Mouse (Mus musculus) limb, embryonic 14.5 days (tissue): Measurements from ENCODE around the gene Fabp1. TPM values are rescaled to one million over a fixed set of nuclear protein-coding genes. Genes with fewer than 3 reads are reported as not detected.
A peak's percentile ranks its signal among the peaks of the same experiment; 100 is the strongest.

Experiments used
- ATAC-seq: fragments of 200-750 bp; cut with Nextera tagmentation; 2 replicates; pipeline ENCODE4 v1.8.0; 2017; ENCODE audit warnings: low read depth, moderate number of reproducible peaks, moderate TSS enrichment; ENCODE audit not compliant: low FRiP score
- DNase-seq: peaks from one replicate; pipeline ENCODE4 v3.0.0-alpha.2; 2015; ENCODE audit warnings: low spot score
- H3K27ac ChIP-seq: fragments of 300-500 bp; sonication (generic); replicated peaks from 2 replicates; pipeline ENCODE4 v1.5.1; 2014; ENCODE audit warnings: low read depth, mild to moderate bottlenecking, low read length, moderate library complexity, mixed read lengths
- H3K27me3 ChIP-seq: fragments of 300-500 bp; sonication (generic); 2 replicates; pipeline ENCODE4 v1.6.1; 2014; ENCODE audit warnings: low read length, mixed read lengths; ENCODE audit not compliant: control insufficient read depth, insufficient read depth
- H3K36me3 ChIP-seq: fragments of 300-500 bp; sonication (generic); 2 replicates; pipeline ENCODE4 v1.6.1; 2014; ENCODE audit warnings: mild to moderate bottlenecking, low read length, moderate library complexity, mixed read lengths; ENCODE audit not compliant: control insufficient read depth, insufficient read depth
- H3K4me1 ChIP-seq: fragments of 300-500 bp; sonication (generic); 2 replicates; pipeline ENCODE4 v1.6.1; 2014; ENCODE audit warnings: antibody characterized with exemption, low read length, mixed read lengths; ENCODE audit not compliant: control insufficient read depth, insufficient read depth
- H3K4me2 ChIP-seq: fragments of 300-500 bp; sonication (generic); replicated peaks from 2 replicates; pipeline ENCODE4 v1.6.1; 2014; ENCODE audit warnings: low read depth, mild to moderate bottlenecking, low read length, moderate library complexity; ENCODE audit not compliant: severe bottlenecking
- H3K4me3 ChIP-seq: fragments of 300-500 bp; sonication (generic); replicated peaks from 2 replicates; pipeline ENCODE4 v1.5.1; 2014; ENCODE audit warnings: low read length
- H3K9ac ChIP-seq: fragments of 300-500 bp; sonication (generic); 2 replicates; pipeline ENCODE4 v1.6.1; 2014; ENCODE audit warnings: mild to moderate bottlenecking, low read depth, low read length, moderate library complexity; ENCODE audit not compliant: severe bottlenecking
- H3K9me3 ChIP-seq: fragments of 300-500 bp; sonication (generic); 2 replicates; pipeline ENCODE4 v1.6.1; 2016; ENCODE audit warnings: low read length; ENCODE audit not compliant: control insufficient read depth
- POLR2A ChIP-seq: fragments of 200-500 bp; IDR thresholded peaks from 2 replicates; pipeline ENCODE4 v1.8.0; 2012; ENCODE audit warnings: inconsistent platforms, mild to moderate bottlenecking, moderate library complexity, borderline replicate concordance; ENCODE audit not compliant: insufficient read depth, insufficient read length; ENCODE audit errors: extremely low read depth
- WGBS: fragments of 180-500 bp; shearing (Covaris S2); extraction: QIAGEN DNeasy Blood & Tissue Kit; methylation state at CpG from one replicate; pipeline ENCODE4 v1.1.7; 2014; 5-methylcytosine and 5-hydroxymethylcytosine counted together
- polyA plus RNA-seq, 2 experiments: library from polyadenylated mRNA; depleted of rRNA in 1 of 2; stranded (reverse) in 1 of 2; unstranded in 1 of 2; fragments of >200 nt; fragmentation: Nextera tagmentation in 1 of 2; extraction: Ambion mirVana in 1 of 2; gene quantifications; 2 replicates each; pipeline versions ENCODE4 v1.2.1 to v1.2.3; 2012 to 2014

The Fabp1 gene
- polyA plus RNA-seq, 2 experiments: 0.23 TPM; not detected in 1

DNA sequence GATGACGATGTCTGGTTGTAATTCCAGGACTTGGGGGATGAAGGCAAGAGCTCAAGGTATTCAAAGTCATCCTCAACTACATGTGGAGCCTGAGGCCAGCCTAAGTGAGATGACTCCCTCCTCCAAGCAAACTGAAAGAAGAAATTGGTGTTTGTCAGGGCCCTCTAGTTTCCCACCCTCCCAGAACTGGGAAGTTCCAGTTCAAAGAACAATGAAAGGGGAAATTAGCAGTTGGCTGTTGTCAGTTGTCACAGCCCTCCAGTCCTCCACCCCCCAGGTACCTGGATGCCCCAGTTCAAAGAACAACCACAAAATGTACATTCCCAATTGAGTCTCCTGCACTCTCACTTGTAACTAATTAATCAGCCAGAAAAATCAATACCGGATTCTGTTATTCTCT lies 9.1 kb downstream of the Fabp1 start:
- no peak overlapping the region for H3K4me3 ChIP-seq
- H3K9me3 ChIP-seq: no peaks in the 10 kb centered on the region
- H3K9ac ChIP-seq: no peak overlapping the region
- H3K4me1 ChIP-seq: no peaks in the 10 kb centered on the region
- WGBS: 71% methylated on average over 2 of the region's 2 CpGs
- no peak overlapping the region for H3K4me2 ChIP-seq
- DNase-seq: no peak
- ATAC-seq: no peak
- no peaks in the 10 kb centered on the region for H3K36me3 ChIP-seq
- no peak for TF ChIP-seq POLR2A
- H3K27me3 ChIP-seq: no peaks in the 10 kb centered on the region
- H3K27ac ChIP-seq: no peak overlapping the region

DNA sequence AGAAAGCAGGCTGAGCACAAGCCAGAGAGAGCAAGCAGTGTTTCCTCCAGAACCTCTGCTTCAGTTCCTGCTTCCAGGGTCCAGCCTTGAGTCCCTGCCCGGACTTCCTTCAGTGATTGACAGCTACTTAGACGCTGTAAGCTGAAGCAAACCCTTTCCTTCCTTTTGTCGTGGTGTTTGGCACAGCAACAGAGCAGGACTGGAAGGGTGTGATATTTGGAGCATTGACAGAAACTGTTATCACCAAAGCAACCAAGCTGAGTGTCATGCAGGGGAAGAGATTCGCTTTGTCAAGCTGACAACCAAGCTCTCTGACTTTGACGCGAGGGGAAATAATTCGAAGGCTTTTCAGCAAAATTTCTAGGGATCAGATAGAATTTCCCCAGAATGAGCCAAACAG lies 12.3 kb downstream of the Fabp1 start:
- no peak for TF ChIP-seq POLR2A
- Histone ChIP-seq H3K4me3 (no peak overlapping the region), H3K36me3 (no peaks in the 10 kb centered on the region), H3K9me3 (no peaks in the 10 kb centered on the region), H3K4me2 (no peak overlapping the region), H3K4me1 (no peaks in the 10 kb centered on the region), H3K9ac (no peak overlapping the region), H3K27ac (no peak overlapping the region), H3K27me3 (no peaks in the 10 kb centered on the region)
- no peak for DNase-seq
- 76% methylated on average over 7 of the region's 7 CpGs for WGBS
- ATAC-seq: no peak

DNA sequence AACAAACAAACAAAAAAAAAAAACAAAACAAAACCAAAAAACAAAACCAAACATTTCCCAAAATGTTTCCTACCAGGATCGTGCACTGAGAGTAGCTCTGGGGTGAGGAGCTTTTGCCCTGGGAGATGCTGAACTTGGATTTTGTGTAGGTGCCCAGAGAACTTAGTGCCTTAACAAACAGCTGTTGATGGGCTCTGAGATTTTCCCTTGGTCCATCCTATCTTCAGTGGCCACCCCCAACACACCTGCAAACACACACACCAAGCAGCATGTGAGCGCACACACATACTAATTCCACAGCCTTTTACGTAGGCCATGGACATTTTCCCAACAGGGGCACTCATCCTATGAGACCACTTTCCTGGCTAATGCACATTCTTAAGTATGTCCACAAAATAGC lies 12.8 kb downstream of the Fabp1 start:
- H3K9ac ChIP-seq: no peak overlapping the region
- 85% methylated on average over 3 of the region's 3 CpGs for WGBS
- DNase-seq: no peak

DNA sequence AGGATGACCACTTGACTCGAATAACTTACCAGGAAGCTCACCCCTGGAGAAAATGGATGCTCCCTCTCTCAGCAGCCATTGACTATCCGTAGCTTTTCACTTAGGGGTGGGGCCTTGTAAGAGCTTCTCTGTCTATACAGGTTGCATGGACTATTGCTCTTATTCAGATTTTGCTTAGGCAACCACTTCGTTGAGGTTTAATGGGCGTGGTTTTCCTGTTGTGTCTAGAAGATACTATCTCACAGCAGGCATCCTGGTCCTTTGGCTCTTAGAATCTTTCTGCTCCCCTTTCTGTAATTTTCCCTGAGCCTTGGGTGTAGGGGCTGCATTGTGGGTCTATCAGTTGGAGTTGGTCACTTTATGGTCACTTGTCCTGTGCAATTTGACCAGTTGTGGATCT lies 21.9 kb downstream of the Fabp1 start:
- 86% methylated on average over 4 of the region's 4 CpGs for whole genome bisulfite sequencing

More for the DNA sequence above, 12.8 kb downstream of the Fabp1 start:
- H3K4me1 ChIP-seq: no peaks in the 10 kb centered on the region
- H3K27me3 ChIP-seq: no peaks in the 10 kb centered on the region
- no peaks in the 10 kb centered on the region for H3K36me3 ChIP-seq
- no peak overlapping the region for H3K27ac ChIP-seq
- ATAC-seq: no peak
- H3K4me3 ChIP-seq: no peak overlapping the region
- H3K9me3 ChIP-seq: no peaks in the 10 kb centered on the region
- H3K4me2 ChIP-seq: no peak overlapping the region
- no peak for TF ChIP-seq POLR2A

DNA sequence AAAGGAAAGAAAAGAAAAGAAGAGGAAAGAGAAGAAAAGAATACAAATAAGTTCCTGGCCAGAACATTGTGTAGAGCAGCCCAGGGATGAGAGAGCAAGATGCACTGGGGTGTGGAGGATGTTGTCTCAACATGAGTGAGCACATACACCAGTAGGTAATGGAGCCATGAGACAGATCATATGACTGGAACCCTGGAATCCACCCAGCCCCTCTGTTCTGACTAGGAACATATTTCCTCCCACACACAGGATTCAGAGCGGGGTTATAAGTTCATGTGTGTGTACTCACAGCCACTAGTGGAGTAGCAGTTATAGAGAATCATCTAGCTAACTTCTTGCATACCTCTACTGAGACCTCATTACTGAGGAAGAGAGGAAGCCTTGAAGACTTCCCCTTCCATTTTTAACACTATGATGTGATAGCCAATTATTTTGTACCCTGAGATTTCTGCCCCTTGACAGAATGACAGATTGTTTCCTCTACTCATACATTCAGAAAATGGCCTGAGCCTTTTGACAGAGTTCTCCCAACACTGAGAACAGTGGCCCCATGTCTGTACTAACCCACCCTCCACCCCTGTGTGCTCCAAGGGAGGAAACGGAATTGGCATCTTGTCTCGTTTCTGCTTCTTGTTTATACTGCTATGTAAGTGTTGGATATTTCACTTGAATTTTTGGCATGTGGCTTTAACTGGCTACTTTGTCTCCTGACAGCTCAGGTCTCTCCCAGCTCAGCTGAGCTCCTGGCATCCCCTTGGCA lies 24.7 kb downstream of the Fabp1 start:
- Histone ChIP-seq H3K4me3 (no peak overlapping the region), H3K4me2 (no peak overlapping the region), H3K9me3 (no peaks in the 10 kb centered on the region), H3K36me3 (no peaks in the 10 kb centered on the region), H3K27ac (no peak overlapping the region), H3K4me1 (peaks cover 7% of the 10 kb centered on the region), H3K27me3 (no peaks in the 10 kb centered on the region), H3K9ac (no peak overlapping the region)
- DNase-seq (peak; percentile 54), ATAC-seq (no peak)
- TF ChIP-seq POLR2A: no peak
- WGBS: 68% methylated on average over 3 of the region's 3 CpGs

More for the DNA sequence above, 21.9 kb downstream of the Fabp1 start:
- H3K4me1 ChIP-seq: no peaks in the 10 kb centered on the region
- no peak overlapping the region for H3K27ac ChIP-seq
- ATAC-seq (no peak), DNase-seq (no peak)
- TF ChIP-seq POLR2A: no peak
- no peak overlapping the region for H3K4me2 ChIP-seq
- no peak overlapping the region for H3K4me3 ChIP-seq
- H3K9me3 ChIP-seq: no peaks in the 10 kb centered on the region
- no peaks in the 10 kb centered on the region for H3K27me3 ChIP-seq
- no peaks in the 10 kb centered on the region for H3K36me3 ChIP-seq
- H3K9ac ChIP-seq: no peak overlapping the region

DNA sequence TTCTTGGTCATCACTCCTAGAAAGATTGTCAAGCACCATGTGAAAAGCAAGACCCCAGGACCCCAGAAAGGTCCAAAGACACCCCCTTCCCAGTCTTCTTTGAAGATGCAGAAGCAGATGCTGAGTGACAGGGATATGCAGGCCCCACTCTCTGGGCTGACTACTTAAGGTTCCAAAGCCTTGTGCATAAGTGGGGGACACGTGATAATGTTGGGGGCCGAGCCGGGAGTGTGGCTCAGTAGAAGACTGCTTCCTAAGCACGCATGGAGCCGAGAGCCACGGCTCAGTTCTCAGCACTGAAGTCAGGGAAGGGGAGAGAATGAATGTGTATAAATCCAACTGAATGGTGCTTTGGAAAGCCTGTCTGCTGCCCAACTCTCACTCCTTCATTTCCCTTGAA lies 26.9 kb downstream of the Fabp1 start:
- H3K9me3 ChIP-seq: no peaks in the 10 kb centered on the region
- H3K27me3 ChIP-seq: no peaks in the 10 kb centered on the region
- DNase-seq: no peak
- no peak overlapping the region for H3K4me2 ChIP-seq
- H3K4me3 ChIP-seq: no peak overlapping the region
- ATAC-seq: no peak
- H3K36me3 ChIP-seq: no peaks in the 10 kb centered on the region
- H3K9ac ChIP-seq: no peak overlapping the region
- no peak for TF ChIP-seq POLR2A
- 37% methylated on average over 6 of the region's 6 CpGs for WGBS
- no peak overlapping the region for H3K27ac ChIP-seq
- peaks cover 7% of the 10 kb centered on the region for H3K4me1 ChIP-seq
